Mouse (Mus musculus) fibroblast of lung, adult 2 months (primary cell): ENCODE measurements at regions not wholly inside any gene's neighbourhood (a gene's known extent, or its start where the extent isn't known, plus 50 kb on each side); places are given as distances from the start of the nearest gene placed in this dataset.

Experiments used
- DNase-seq: peaks from one replicate; pipeline ENCODE4 v3.0.0-alpha.2; 2011; ENCODE audit warnings: low read depth

GRCm38 (mm10) chr1:43633246-43633645 lies 97.2 kb upstream of the 1500015O10Rik start:
- DNase-seq, result no peak

- DNase-seq, result peak; percentile 11
Measured at GRCm38 (mm10) chr1:43635718-43636117, 94.7 kb upstream of the 1500015O10Rik start.

- DNase-seq, result no peak
Measured at GRCm38 (mm10) chr1:43637956-43638355, 92.4 kb upstream of the 1500015O10Rik start.

GRCm38 (mm10) chr1:43672031-43672430 lies 58.4 kb upstream of the 1500015O10Rik start:
- DNase-seq, result no peak
